Mouse (Mus musculus) stomach, embryonic 15.5 days (tissue): ENCODE results near the gene Tuba3a. TPM values are rescaled to one million over a fixed set of nuclear protein-coding genes. Genes with fewer than 3 reads are reported as not detected.
"Not testable (repeated sequence)": the region's sequence is repeated elsewhere in the genome, so short reads cannot be mapped to it uniquely, and the experiment has no call there.

Source experiments
- ATAC-seq: fragments of 200-750 bp; cut with Nextera tagmentation; 2 replicates; pipeline ENCODE4 v1.8.0; 2017; ENCODE audit warnings: low read depth, moderate number of reproducible peaks, moderate TSS enrichment; ENCODE audit not compliant: insufficient read depth, low FRiP score
- H3K27ac ChIP-seq: fragments of 300-500 bp; sonication (generic); 2 replicates; pipeline ENCODE4 v1.5.1; 2015; ENCODE audit warnings: mild to moderate bottlenecking, inconsistent platforms
- H3K27me3 ChIP-seq: fragments of 300-500 bp; sonication (generic); replicated peaks from 2 replicates; pipeline ENCODE4 v1.6.1; 2015; ENCODE audit warnings: inconsistent platforms
- H3K36me3 ChIP-seq: fragments of 300-500 bp; sonication (generic); 2 replicates; pipeline ENCODE4 v1.6.1; 2015; ENCODE audit warnings: inconsistent platforms
- H3K4me1 ChIP-seq: fragments of 300-500 bp; sonication (generic); 2 replicates; pipeline ENCODE4 v1.6.1; 2015; ENCODE audit warnings: inconsistent platforms
- H3K4me2 ChIP-seq: fragments of 300-500 bp; sonication (generic); 2 replicates; pipeline ENCODE4 v1.6.1; 2015; ENCODE audit warnings: mild to moderate bottlenecking, inconsistent platforms
- H3K4me3 ChIP-seq: fragments of 300-500 bp; sonication (generic); replicated peaks from 2 replicates; pipeline ENCODE4 v1.5.1; 2015; ENCODE audit warnings: inconsistent platforms
- H3K9ac ChIP-seq: fragments of 300-500 bp; sonication (generic); 2 replicates; pipeline ENCODE4 v1.6.1; 2015; ENCODE audit warnings: inconsistent platforms
- H3K9me3 ChIP-seq: fragments of 300-500 bp; sonication (generic); 2 replicates; pipeline ENCODE4 v1.6.1; 2016; ENCODE audit warnings: inconsistent platforms
- WGBS: fragments of 180-500 bp; shearing (Covaris S2); methylation state at CpG from one replicate; pipeline ENCODE4 v1.1.7; 2015; 5-methylcytosine and 5-hydroxymethylcytosine counted together
- polyA plus RNA-seq: library from polyadenylated mRNA; unstranded; fragments of >200 nt; fragmentation: Nextera tagmentation; extraction: Ambion mirVana; gene quantifications from 2 replicates; pipeline ENCODE4 v1.2.1, GENCODE M21; 2015

Gene Tuba3a
- polyA plus RNA-seq, 1 experiment from 2014 or later: 0.12 TPM

DNA sequence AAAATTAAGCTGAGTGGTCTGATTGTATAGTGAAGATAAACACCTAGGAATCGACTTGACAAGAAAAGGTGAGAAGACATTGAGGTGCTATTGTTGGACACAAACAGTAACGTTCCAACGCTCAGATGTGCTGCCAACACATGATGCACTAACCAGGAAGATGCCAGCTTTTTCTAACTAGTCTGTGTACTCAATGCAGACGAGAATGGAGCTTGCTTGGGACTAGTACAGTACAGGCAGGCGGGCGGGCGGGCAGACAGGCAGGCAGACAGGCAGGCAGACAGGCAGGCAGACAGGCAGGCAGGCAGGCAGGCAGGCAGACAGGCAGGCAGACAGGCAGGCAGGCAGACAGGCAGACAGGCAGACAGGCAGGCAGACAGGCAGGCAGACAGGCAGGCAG, 18.6 kb upstream of the Tuba3a start:
- H3K9me3 ChIP-seq, H3K4me3 ChIP-seq, H3K9ac ChIP-seq, H3K27me3 ChIP-seq, H3K4me1 ChIP-seq, H3K4me2 ChIP-seq, H3K27ac ChIP-seq, ATAC-seq: not testable (repeated sequence)
- 85% methylated on average over 7 of the region's 7 CpGs for WGBS
- peaks cover 15% of the 10 kb centered on the region for H3K36me3 ChIP-seq

DNA sequence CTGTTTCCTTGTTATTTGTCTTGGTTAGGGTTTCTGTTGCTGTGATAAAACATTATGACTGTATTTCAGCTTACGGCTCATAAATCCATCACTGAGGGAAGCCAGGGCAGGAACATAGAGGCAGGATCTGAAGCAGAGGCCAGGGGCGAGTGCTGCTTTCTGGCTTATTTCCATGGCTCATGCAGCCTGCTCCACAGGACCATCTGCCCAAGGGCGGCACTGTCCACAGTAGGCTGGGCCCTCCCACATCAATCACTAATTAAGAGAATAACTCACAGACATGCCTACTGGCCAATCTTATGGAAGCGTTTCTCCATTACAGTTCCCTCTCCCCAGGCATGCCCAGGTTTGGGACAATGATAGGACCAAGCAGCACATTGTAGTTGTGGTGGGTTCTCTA, 17.4 kb upstream of the Tuba3a start:
- Histone ChIP-seq H3K9ac (no peak overlapping the region), H3K4me2 (no peak overlapping the region), H3K36me3 (peaks cover 9% of the 10 kb centered on the region), H3K4me3 (no peak overlapping the region), H3K27me3 (no peaks in the 10 kb centered on the region), H3K27ac (no peak overlapping the region), H3K4me1 (0 out of 2 replicates have a peak, but pooled peaks cover 2% of the 10 kb centered on the region), H3K9me3 (no peaks in the 10 kb centered on the region)
- WGBS: 72% methylated on average over 4 of the region's 4 CpGs
- no peak for ATAC-seq

DNA sequence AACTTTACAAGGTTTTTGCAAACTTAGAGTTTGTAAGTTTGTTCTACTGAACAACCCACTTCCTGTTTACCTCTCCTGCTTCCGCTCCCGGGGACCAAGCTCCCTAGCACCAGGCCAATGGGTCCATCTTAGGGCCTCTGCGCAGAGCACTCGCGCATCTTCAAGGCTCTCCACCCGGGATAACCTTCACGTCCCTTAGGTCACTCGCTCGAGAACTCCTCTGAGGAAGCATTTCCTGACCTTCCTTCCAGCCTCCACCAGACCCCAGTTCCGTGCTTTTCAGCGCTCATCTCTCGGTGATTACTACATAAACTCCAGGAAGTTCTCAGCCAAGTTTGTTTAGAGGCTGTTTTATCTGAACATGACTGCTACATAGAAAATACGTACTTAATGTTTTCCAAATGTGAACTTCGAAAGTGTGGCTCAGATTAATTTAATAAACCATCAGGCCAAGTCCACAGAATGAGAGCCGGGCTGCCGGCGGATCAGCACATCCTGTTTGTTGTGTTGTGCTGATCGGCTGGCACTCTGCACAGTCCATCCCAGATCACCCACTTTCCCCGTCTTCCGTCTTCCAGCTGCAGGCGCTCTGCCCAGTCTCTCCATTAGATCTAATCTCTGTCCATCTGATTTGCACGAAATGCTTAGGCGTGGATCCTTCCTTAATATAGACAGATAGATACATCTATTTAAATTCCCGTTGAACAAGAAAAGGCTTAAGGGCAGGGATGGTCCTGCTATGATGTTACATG, 16.6 kb upstream of the Tuba3a start:
- Histone ChIP-seq H3K9ac (no peak overlapping the region), H3K4me3 (no peak overlapping the region), H3K4me1 (0 out of 2 replicates have a peak, but pooled peaks cover 2% of the 10 kb centered on the region), H3K27me3 (no peaks in the 10 kb centered on the region), H3K9me3 (no peaks in the 10 kb centered on the region), H3K36me3 (peaks cover 9% of the 10 kb centered on the region), H3K4me2 (no peak overlapping the region), H3K27ac (peak overlapping the region; percentile 16; the same call in 1 of the 2 replicates)
- no peak for ATAC-seq
- WGBS: 73% methylated on average over 24 of the region's 24 CpGs

DNA sequence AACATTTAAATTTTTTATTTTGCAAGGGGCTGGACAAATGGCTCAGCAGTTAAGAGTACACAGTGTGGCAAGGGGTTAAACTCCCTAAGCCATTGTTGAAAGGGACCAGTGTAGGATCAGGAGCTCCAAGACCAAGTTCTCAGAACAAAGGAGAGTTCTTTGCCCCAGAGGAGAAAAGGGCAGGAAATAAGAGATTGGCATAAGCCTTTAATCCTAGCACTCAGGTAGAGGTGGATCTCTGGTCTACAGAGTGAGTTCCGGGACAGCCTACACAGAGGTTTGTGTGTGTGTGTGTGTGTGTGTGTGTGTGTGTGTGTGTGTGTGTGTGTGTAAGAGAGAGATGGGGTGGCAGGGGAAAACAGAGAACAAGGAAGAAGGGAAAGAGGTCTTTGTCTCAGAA, 15.1 kb upstream of the Tuba3a start:
- H3K36me3 ChIP-seq: no peaks in the 10 kb centered on the region
- WGBS: 52% methylated on average over 1 of the region's 1 CpGs
- 0 out of 2 replicates have a peak, but pooled peaks cover 2% of the 10 kb centered on the region for H3K4me1 ChIP-seq
- no peaks in the 10 kb centered on the region for H3K9me3 ChIP-seq
- no peaks in the 10 kb centered on the region for H3K27me3 ChIP-seq
- H3K27ac ChIP-seq: no peak overlapping the region
- H3K9ac ChIP-seq: no peak overlapping the region
- ATAC-seq: no peak
- H3K4me2 ChIP-seq: no peak overlapping the region
- no peak overlapping the region for H3K4me3 ChIP-seq

DNA sequence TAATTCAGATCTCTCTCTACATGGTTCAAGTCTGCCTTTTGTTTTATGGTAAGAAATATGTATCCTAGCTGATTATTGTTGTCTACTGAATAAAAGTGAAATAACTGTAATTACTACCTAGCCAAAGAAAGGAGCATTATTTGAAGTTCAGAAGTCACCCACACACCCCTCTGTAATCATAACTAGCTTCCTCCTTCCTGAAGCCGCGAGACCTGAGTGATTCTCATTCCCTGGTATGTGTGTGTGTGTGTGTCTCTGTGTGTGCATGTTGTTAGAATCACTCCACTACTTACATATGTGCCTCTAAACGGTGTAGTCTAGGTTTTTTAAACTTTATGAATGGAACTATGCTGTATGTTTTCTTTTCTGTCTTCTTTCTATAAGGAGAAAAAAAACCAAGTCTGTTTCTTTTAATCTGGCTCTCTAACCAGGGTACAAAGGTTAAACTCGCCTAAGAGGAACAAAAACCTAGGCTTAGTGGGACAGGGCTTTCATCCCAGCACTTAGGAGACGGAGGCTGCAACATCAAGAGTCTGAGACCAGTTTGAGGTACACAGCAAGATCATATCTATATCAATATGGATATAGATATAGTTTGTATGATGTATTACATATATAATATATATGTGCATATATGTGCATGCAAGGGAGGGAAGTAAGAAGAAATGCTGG, 11.4 kb upstream of the Tuba3a start:
- H3K27me3 ChIP-seq: no peaks in the 10 kb centered on the region
- H3K27ac ChIP-seq: no peak overlapping the region
- no peak overlapping the region for H3K4me3 ChIP-seq
- H3K4me2 ChIP-seq: no peak overlapping the region
- H3K9me3 ChIP-seq: no peaks in the 10 kb centered on the region
- 54% methylated on average over 5 of the region's 5 CpGs for WGBS
- no peaks in the 10 kb centered on the region for H3K36me3 ChIP-seq
- no peak overlapping the region for H3K9ac ChIP-seq
- 0 out of 2 replicates have a peak, but pooled peaks cover 2% of the 10 kb centered on the region for H3K4me1 ChIP-seq
- no peak for ATAC-seq

DNA sequence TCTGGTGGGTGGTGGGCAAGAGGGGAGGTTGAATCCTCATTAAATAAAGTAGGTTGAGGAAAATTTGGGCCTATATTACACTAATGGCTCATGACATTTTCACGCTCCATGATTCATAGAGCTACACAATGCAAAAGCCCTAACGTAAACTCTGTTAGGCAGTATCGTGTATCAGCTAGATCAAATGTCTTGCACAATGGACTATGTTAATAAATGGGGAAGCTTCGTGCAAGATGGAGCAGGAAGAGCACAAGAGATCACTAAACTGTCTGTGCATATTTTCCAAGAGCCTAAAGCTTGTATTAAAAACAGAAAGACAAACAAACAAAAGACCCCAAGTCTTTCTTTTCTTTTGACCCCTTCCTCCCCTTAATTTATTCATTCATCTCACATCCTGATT, 8.2 kb upstream of the Tuba3a start:
- Histone ChIP-seq H3K4me3 (no peak overlapping the region), H3K9me3 (no peaks in the 10 kb centered on the region), H3K27ac (no peak overlapping the region), H3K36me3 (no peaks in the 10 kb centered on the region), H3K4me2 (no peak overlapping the region), H3K9ac (no peak overlapping the region), H3K4me1 (no peaks in the 10 kb centered on the region), H3K27me3 (no peaks in the 10 kb centered on the region)
- WGBS: 60% methylated on average over 4 of the region's 4 CpGs
- ATAC-seq: no peak

DNA sequence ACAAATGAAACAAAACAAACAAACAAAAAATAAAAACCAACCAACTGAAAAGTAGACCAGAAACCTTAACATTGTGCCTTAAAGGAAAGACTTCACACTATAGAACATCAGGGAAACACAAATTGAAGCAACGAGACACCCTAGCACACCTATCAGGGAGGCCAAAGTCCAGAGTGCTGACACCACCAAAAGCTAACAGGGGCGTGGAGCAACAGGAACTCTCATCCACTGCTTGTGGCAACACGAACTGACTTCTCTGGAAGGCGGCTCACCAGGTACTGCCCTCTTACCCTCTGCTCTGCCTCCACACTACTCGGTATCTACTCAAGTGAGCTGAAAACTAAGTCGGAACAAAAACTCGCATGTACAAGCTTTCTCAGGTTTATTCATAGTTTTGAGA, 6.4 kb upstream of the Tuba3a start:
- no peak overlapping the region for H3K4me2 ChIP-seq
- H3K36me3 ChIP-seq: no peaks in the 10 kb centered on the region
- no peak overlapping the region for H3K27ac ChIP-seq
- no peaks in the 10 kb centered on the region for H3K9me3 ChIP-seq
- H3K4me3 ChIP-seq: no peak overlapping the region
- H3K27me3 ChIP-seq: no peaks in the 10 kb centered on the region
- H3K4me1 ChIP-seq: no peaks in the 10 kb centered on the region
- ATAC-seq: peak; percentile 79; the same call in 1 of the 2 replicates
- no peak overlapping the region for H3K9ac ChIP-seq
- 70% methylated on average over 7 of the region's 7 CpGs for WGBS

DNA sequence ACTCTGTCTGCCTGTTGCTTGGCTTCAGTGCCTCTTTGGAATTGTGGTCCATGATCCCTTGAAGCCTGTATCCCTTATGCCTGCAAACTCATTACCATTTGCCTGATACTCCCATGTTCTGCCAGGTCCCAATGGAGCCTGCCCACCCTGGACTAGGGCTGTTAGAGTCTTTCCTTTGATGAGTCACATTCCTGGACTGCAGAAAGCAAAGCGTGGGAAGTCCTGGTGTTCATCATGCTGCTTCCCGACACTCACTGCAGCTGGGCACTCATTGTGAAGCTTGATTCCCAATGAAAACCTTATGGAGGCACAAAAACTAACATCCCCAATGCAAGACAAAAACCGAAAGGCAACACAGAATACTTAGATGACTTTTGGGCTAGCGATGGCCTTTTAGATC, 5.5 kb upstream of the Tuba3a start:
- Histone ChIP-seq H3K27ac (no peak overlapping the region), H3K4me3 (no peak overlapping the region), H3K36me3 (no peaks in the 10 kb centered on the region), H3K27me3 (no peaks in the 10 kb centered on the region), H3K9me3 (no peaks in the 10 kb centered on the region), H3K4me2 (no peak overlapping the region), H3K9ac (no peak overlapping the region), H3K4me1 (no peaks in the 10 kb centered on the region)
- ATAC-seq: no peak
- WGBS: 66% methylated on average over 4 of the region's 4 CpGs

DNA sequence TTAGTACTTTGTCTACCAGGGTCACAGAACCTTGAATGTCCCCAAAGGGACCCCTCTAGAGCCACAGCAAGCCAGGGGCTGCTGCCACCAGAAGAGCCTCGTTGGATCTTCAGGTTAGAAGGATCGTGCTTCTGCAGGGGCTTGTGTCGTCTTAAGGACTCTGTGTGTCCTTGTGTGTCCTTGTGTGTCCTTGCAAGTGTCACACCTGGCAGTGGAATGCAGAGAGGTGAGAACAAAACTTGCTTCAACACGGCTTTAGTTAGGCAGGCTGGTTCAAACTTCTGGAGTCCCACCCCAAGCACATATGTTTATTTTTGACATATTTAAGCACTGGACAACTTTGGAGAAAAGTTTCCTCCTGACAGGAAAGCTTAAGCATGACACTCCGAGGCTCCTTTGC, 2.9 kb upstream of the Tuba3a start:
- Histone ChIP-seq H3K27ac (no peak overlapping the region), H3K9me3 (no peaks in the 10 kb centered on the region), H3K9ac (no peak overlapping the region), H3K4me1 (no peaks in the 10 kb centered on the region), H3K36me3 (no peaks in the 10 kb centered on the region), H3K4me2 (no peak overlapping the region), H3K27me3 (no peaks in the 10 kb centered on the region), H3K4me3 (no peak overlapping the region)
- ATAC-seq: no peak
- 56% methylated on average over 5 of the region's 5 CpGs for WGBS

DNA sequence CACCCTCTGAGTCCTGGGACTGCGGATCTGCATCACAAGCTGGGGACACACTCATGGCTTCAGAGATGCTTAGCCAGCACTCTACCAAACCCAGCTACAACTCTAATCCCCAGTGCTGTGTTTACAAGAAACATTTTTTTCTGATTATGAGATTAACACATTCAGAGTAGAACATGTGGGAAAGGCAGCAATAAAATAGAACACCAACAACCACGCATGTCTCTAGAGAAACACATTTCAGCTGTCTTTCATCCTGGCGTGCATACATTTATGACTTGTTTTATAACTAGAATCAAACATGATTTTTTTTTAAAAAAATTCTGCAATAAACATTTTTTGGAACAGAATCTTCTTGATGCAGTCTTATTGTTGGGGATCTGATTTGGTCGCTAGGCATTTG, 1.1 kb upstream of the Tuba3a start:
- H3K27me3 ChIP-seq: no peaks in the 10 kb centered on the region
- WGBS: 69% methylated on average over 4 of the region's 4 CpGs
- H3K9ac ChIP-seq: no peak overlapping the region
- no peak overlapping the region for H3K4me3 ChIP-seq
- no peak overlapping the region for H3K4me2 ChIP-seq
- H3K4me1 ChIP-seq: no peaks in the 10 kb centered on the region
- H3K9me3 ChIP-seq: no peaks in the 10 kb centered on the region
- no peak overlapping the region for H3K27ac ChIP-seq
- ATAC-seq: no peak
- no peaks in the 10 kb centered on the region for H3K36me3 ChIP-seq

DNA sequence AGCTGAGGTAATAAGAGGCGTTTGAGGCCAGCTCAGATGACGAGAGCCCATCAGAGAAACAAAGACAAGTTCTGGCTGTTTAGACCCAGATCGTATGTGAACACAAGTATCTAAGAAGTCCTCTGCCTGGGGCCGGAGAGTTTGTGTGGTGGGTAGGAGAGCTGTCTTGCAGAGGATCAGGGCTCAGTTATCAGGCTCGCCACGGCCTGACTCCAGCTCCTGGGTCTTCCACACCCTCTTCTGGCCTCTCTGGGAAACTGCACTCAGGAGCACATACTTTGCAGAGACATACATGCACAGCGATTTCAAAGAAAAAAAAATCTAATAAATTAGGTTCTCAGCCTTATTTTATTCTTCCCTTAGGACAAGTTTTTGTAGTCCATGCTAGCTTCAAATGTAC, 1.1 kb downstream of the Tuba3a start:
- Histone ChIP-seq H3K27me3 (no peaks in the 10 kb centered on the region), H3K9me3 (no peaks in the 10 kb centered on the region), H3K4me1 (no peaks in the 10 kb centered on the region), H3K27ac (no peak overlapping the region), H3K36me3 (no peaks in the 10 kb centered on the region), H3K4me2 (no peak overlapping the region), H3K9ac (no peak overlapping the region), H3K4me3 (no peak overlapping the region)
- ATAC-seq: no peak
- WGBS: 87% methylated on average over 7 of the region's 7 CpGs

DNA sequence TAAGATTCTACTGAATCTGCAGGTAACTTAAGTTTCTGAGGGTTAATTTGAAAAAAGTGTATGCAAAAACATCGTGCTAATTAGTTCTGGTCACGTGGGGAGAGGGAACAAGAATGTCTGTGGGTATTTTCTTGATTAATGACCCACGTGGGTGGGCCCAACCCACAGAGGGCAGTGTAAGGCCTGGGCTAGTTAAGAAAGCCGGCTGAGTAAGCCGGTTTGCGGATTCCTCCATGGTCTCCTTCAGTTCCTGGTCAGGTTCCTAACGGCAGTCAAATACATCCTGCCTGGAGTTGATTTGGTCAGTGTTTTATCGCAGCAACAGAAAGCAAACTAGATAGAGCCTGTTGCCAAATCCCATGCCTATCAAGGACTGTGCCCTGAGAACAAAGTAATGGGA, 1.6 kb downstream of the Tuba3a start:
- H3K36me3 ChIP-seq: no peaks in the 10 kb centered on the region
- no peak overlapping the region for H3K4me2 ChIP-seq
- H3K27ac ChIP-seq: no peak overlapping the region
- no peak overlapping the region for H3K9ac ChIP-seq
- no peaks in the 10 kb centered on the region for H3K4me1 ChIP-seq
- H3K4me3 ChIP-seq: no peak overlapping the region
- ATAC-seq: peak; percentile 63
- no peaks in the 10 kb centered on the region for H3K9me3 ChIP-seq
- 22% methylated on average over 8 of the region's 8 CpGs for WGBS
- no peaks in the 10 kb centered on the region for H3K27me3 ChIP-seq
